Mouse (Mus musculus): Measurements from ENCODE around the gene Rgs8.

Gene Rgs8

GRCm38 (mm10) chr1:153652938-153653623, at the start of gene Rgs8:
Gene Rgs8 (plus strand): TSS chr1:153653025.
- no peak for DNase-seq

- DNase-seq, result no peak
Observed at GRCm38 (mm10) chr1:153617340-153617830, 35.4 kb upstream of the Rgs8 start.

- DNase-seq, result no peak
Observed at GRCm38 (mm10) chr1:153623036-153623435, 29.8 kb upstream of the Rgs8 start.

- no peak for DNase-seq
Observed at GRCm38 (mm10) chr1:153632686-153633085, 20.1 kb upstream of the Rgs8 start.

- peak; percentile 24 for DNase-seq
Observed at GRCm38 (mm10) chr1:153635056-153635455, 17.8 kb upstream of the Rgs8 start.

- peak; percentile 86 for DNase-seq
Observed at GRCm38 (mm10) chr1:153635521-153635920, 17.3 kb upstream of the Rgs8 start.

- no peak for DNase-seq
Observed at GRCm38 (mm10) chr1:153636821-153637220, 16.0 kb upstream of the Rgs8 start.

GRCm38 (mm10) chr1:153641492-153641939, 11.3 kb upstream of the Rgs8 start:
- peak; percentile 20 for DNase-seq

GRCm38 (mm10) chr1:153641940-153642501, 10.8 kb upstream of the Rgs8 start:
- DNase-seq, result peak; percentile 53

- DNase-seq, result no peak
Observed at GRCm38 (mm10) chr1:153653674-153654073, 849 bp downstream of the Rgs8 start.

- DNase-seq, result no peak
Observed at GRCm38 (mm10) chr1:153659666-153660065, 6.8 kb downstream of the Rgs8 start.

GRCm38 (mm10) chr1:153660982-153661688, 8.3 kb downstream of the Rgs8 start:
- no peak for DNase-seq

- peak; percentile 29 for DNase-seq
Observed at GRCm38 (mm10) chr1:153661689-153662002, 8.8 kb downstream of the Rgs8 start.

GRCm38 (mm10) chr1:153662362-153662761, 9.5 kb downstream of the Rgs8 start:
- DNase-seq, result no peak

GRCm38 (mm10) chr1:153665066-153665715, 12.4 kb downstream of the Rgs8 start:
- DNase-seq, result no peak

- no peak for DNase-seq
Observed at GRCm38 (mm10) chr1:153666236-153666635, 13.4 kb downstream of the Rgs8 start.

- no peak for DNase-seq
Observed at GRCm38 (mm10) chr1:153667244-153667727, 14.5 kb downstream of the Rgs8 start.

GRCm38 (mm10) chr1:153667781-153668180, 15.0 kb downstream of the Rgs8 start:
- DNase-seq, result no peak

GRCm38 (mm10) chr1:153669086-153669485, 16.3 kb downstream of the Rgs8 start:
- DNase-seq, result no peak

GRCm38 (mm10) chr1:153669728-153670127, 16.9 kb downstream of the Rgs8 start:
- no peak for DNase-seq

GRCm38 (mm10) chr1:153671352-153671751, 18.5 kb downstream of the Rgs8 start:
- DNase-seq, result no peak

GRCm38 (mm10) chr1:153672698-153673097, 19.9 kb downstream of the Rgs8 start:
- DNase-seq, result no peak

- DNase-seq, result no peak
Observed at GRCm38 (mm10) chr1:153673900-153674299, 21.1 kb downstream of the Rgs8 start.
